Mouse (Mus musculus): ENCODE data around the gene Dgkd. TPM values are rescaled to one million over a fixed set of nuclear protein-coding genes. Genes with fewer than 3 reads are reported as not detected.

The Dgkd gene
- polyA plus RNA-seq, 1 experiment from 2014 or later, result 25.2 TPM

DNA sequence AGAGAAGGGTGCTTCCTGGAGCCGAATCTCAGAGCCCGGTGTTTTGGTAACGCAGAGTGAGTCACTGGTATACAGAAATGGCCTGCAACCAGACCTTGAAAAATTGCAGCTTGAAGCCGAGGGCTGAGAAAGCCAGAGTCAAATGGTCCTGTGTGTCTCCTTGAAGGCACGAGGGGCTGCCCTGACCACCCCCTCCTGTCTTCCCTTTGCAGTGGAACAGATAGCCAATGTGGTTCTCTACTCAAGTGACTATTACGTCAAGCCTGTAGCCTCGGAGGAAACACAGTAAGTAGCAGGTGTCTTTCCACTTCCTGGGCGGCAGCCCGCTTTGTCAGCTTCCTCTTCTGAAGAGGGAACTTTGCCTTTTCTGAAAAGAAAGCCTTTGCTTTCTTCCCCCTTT, 24.9 kb upstream of the Dgkd start:
- no peaks in the 10 kb centered on the region for H3K36me3 ChIP-seq
- no peaks in the 10 kb centered on the region for H3K9me3 ChIP-seq
- no peaks in the 10 kb centered on the region for H3K4me1 ChIP-seq
- 74% methylated on average over 9 of the region's 9 CpGs for WGBS
- no peak overlapping the region for H3K4me2 ChIP-seq
- no peak overlapping the region for H3K4me3 ChIP-seq
- H3K9ac ChIP-seq, result no peak overlapping the region
- H3K27me3 ChIP-seq, result no peaks in the 10 kb centered on the region
- no peak for ATAC-seq (ENCODE audit: insufficient number of reproducible peaks, low FRiP score, low TSS enrichment, low read depth)
- H3K27ac ChIP-seq, result no peak overlapping the region

GRCm38 (mm10) chr1:87828926-87829580, 24.0 kb upstream of the Dgkd start:
- WGBS, result 54% methylated on average over 7 of the region's 7 CpGs
- Histone ChIP-seq H3K9ac (no peak overlapping the region), H3K9me3 (no peaks in the 10 kb centered on the region), H3K27me3 (no peaks in the 10 kb centered on the region), H3K4me2 (no peak overlapping the region), H3K4me1 (no peaks in the 10 kb centered on the region), H3K4me3 (no peak overlapping the region), H3K27ac (no peak overlapping the region), H3K36me3 (no peaks in the 10 kb centered on the region)
- no peak for ATAC-seq (ENCODE audit: insufficient number of reproducible peaks, low FRiP score, low TSS enrichment, low read depth)

- H3K27ac ChIP-seq, result no peak overlapping the region
- ATAC-seq (ENCODE audit: insufficient number of reproducible peaks, low FRiP score, low TSS enrichment, low read depth), result no peak
- WGBS, result 44% methylated on average over 6 of the region's 6 CpGs
Measured at GRCm38 (mm10) chr1:87829621-87830211, 23.4 kb upstream of the Dgkd start.

DNA sequence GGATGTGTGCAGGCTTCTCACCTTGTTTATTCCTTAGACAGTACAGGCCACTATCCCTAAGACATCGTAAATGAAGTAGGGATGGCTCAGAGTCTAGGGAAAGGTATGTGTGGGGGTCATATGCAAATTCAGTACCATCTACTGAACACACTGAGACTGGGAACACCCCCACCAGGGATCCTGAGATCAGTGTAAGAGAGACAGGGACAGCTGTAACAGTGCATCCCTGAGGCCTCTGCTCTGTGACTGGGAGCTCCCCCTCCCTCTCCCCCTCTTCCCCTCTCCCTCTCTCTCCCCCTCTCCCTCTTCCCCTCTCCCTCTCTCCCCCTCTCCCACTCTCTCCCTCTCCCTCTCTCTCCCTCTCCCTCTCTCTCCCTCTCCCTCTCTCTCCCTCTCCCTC, 16.6 kb upstream of the Dgkd start:
- 53% methylated on average over 1 of the region's 1 CpGs for WGBS
- Histone ChIP-seq H3K36me3 (no peaks in the 10 kb centered on the region), H3K4me1 (0 out of 2 replicates have a peak, but pooled peaks cover 4% of the 10 kb centered on the region), H3K4me2 (no peak overlapping the region), H3K4me3 (no peak overlapping the region), H3K9ac (no peak overlapping the region), H3K27me3 (no peaks in the 10 kb centered on the region), H3K9me3 (no peaks in the 10 kb centered on the region), H3K27ac (no peak overlapping the region)
- ATAC-seq (ENCODE audit: insufficient number of reproducible peaks, low FRiP score, low TSS enrichment, low read depth), result no peak

More at GRCm38 (mm10) chr1:87829621-87830211, 23.4 kb upstream of the Dgkd start:
- no peak overlapping the region for H3K9ac ChIP-seq
- no peak overlapping the region for H3K4me2 ChIP-seq
- no peaks in the 10 kb centered on the region for H3K36me3 ChIP-seq
- H3K9me3 ChIP-seq, result no peaks in the 10 kb centered on the region
- H3K4me3 ChIP-seq, result no peak overlapping the region
- no peaks in the 10 kb centered on the region for H3K27me3 ChIP-seq
- H3K4me1 ChIP-seq, result no peaks in the 10 kb centered on the region

DNA sequence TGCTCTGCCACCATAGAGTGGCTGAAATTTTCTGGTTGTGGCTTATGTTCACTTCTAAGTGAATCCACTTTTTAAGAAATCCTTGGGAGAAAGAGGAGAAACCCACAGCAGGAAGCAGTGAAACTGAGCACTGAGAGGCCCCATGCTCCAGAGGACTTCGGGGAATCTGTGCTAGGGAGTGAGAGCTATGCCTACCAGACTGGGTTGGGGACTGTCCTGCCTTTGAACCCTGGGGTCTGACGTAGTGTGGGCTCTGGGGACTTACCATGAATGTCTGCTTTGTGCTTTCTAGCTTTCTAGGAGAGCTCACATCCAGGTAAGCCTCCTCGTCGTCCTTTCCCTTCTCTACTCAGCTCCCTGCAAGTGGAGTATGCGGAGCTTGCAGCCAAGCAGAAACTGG, 16.1 kb upstream of the Dgkd start:
- WGBS, result 39% methylated on average over 5 of the region's 5 CpGs
- H3K27ac ChIP-seq, result no peak overlapping the region
- no peak overlapping the region for H3K4me2 ChIP-seq

DNA sequence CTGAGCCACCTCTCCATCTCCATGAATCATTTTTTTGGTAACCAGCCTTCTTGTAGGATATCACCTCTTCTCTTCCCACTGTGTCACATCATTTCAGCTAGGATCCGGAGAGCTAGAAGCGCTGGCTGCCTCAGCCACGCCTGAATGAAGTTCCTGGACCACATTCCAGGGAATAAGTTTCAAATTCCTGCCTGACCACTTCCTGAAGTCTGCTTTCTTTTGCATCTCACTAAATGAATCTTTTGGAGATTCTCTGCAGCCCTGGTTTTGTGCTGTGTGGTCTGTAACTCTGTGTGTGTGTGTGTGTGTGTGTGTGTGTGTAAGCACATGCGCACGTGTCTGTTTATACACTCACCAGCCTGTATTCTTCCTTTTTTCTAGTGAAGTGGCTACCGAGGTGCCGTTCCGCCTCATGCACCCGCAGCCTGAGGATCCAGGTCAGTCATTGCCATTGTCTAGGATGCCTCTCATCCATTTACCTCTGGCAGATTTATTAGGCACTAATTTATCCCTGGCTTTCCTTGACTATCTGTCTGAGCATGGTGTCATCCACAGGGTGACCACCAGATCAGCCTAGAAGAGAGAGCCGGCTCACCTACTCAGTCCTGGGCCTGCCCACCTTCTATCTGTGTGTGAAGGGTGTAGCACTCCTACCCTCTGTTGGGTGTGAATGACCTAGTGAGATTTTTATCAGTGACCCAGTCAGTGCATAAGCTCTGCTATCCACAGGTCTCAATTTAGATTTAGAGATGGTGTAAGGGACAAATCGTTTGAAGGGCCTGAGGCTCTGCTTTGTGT, 12.5 kb upstream of the Dgkd start:
- ATAC-seq (ENCODE audit: insufficient number of reproducible peaks, low FRiP score, low TSS enrichment, low read depth), result no peak
- Histone ChIP-seq H3K4me2 (no peak overlapping the region), H3K9me3 (no peaks in the 10 kb centered on the region), H3K9ac (no peak overlapping the region), H3K4me3 (no peak overlapping the region), H3K27ac (no peak overlapping the region), H3K36me3 (no peaks in the 10 kb centered on the region), H3K4me1 (0 out of 2 replicates have a peak, but pooled peaks cover 4% of the 10 kb centered on the region), H3K27me3 (no peaks in the 10 kb centered on the region)
- 55% methylated on average over 11 of the region's 11 CpGs for WGBS

More for the DNA sequence above, 16.1 kb upstream of the Dgkd start:
- H3K4me3 ChIP-seq, result no peak overlapping the region
- 0 out of 2 replicates have a peak, but pooled peaks cover 4% of the 10 kb centered on the region for H3K4me1 ChIP-seq
- H3K36me3 ChIP-seq, result no peaks in the 10 kb centered on the region
- H3K9ac ChIP-seq, result no peak overlapping the region
- no peaks in the 10 kb centered on the region for H3K27me3 ChIP-seq
- ATAC-seq (ENCODE audit: insufficient number of reproducible peaks, low FRiP score, low TSS enrichment, low read depth), result 0 out of 2 replicates have a peak, but pooled peaks have one; percentile 58
- no peaks in the 10 kb centered on the region for H3K9me3 ChIP-seq

- Histone ChIP-seq H3K9me3 (no peaks in the 10 kb centered on the region), H3K4me3 (no peak overlapping the region), H3K4me2 (no peak overlapping the region), H3K9ac (no peak overlapping the region), H3K27me3 (no peaks in the 10 kb centered on the region), H3K27ac (peak overlapping the region; percentile 73), H3K4me1 (peaks cover 11% of the 10 kb centered on the region), H3K36me3 (no peaks in the 10 kb centered on the region)
- WGBS, result 10% methylated on average over 2 of the region's 2 CpGs
- peak; percentile 52; the same call in 1 of the 2 replicates for ATAC-seq (ENCODE audit: insufficient number of reproducible peaks, low FRiP score, low TSS enrichment, low read depth)
Measured at GRCm38 (mm10) chr1:87846801-87847474, 6.1 kb upstream of the Dgkd start.

DNA sequence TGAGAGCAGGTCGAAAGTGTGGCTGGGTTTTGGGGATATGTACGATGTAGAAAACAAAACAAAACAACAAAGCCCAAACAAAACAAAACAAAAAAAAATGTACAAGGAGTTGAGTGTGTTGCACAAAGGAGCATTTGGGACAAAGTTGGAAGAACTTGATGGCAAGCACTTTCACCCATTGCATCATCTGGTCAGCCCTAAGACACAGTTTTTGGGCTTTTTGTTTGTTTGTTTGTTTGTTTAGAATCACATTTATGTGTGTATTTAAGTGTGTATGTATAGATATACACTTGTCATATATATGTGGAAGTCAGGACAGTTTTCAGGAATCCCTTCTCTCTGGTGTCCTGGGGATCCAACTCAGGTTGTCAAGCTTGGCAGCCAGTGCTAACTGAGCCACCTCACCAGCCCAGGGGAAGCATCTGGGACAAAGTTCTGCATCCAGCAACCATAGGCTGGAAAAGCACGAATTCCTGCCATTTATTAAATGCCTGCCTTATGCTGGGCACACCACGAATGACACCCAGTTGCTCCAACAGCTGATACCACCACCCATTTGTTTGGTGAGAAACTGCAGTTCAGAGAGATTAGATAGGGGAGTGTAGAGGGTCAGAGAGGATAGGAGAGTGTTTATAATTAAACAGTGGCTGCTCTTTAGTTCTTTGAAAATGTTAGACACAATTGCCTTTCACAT, 5.5 kb upstream of the Dgkd start:
- no peak for ATAC-seq (ENCODE audit: insufficient number of reproducible peaks, low FRiP score, low TSS enrichment, low read depth)
- H3K27me3 ChIP-seq, result no peaks in the 10 kb centered on the region
- no peaks in the 10 kb centered on the region for H3K36me3 ChIP-seq
- 19% methylated on average over 4 of the region's 4 CpGs for WGBS
- H3K4me1 ChIP-seq, result peaks cover 11% of the 10 kb centered on the region
- no peak overlapping the region for H3K4me2 ChIP-seq
- peak overlapping the region; percentile 73; the same call in 1 of the 2 replicates for H3K27ac ChIP-seq
- no peak overlapping the region for H3K4me3 ChIP-seq
- H3K9ac ChIP-seq, result no peak overlapping the region
- no peaks in the 10 kb centered on the region for H3K9me3 ChIP-seq

DNA sequence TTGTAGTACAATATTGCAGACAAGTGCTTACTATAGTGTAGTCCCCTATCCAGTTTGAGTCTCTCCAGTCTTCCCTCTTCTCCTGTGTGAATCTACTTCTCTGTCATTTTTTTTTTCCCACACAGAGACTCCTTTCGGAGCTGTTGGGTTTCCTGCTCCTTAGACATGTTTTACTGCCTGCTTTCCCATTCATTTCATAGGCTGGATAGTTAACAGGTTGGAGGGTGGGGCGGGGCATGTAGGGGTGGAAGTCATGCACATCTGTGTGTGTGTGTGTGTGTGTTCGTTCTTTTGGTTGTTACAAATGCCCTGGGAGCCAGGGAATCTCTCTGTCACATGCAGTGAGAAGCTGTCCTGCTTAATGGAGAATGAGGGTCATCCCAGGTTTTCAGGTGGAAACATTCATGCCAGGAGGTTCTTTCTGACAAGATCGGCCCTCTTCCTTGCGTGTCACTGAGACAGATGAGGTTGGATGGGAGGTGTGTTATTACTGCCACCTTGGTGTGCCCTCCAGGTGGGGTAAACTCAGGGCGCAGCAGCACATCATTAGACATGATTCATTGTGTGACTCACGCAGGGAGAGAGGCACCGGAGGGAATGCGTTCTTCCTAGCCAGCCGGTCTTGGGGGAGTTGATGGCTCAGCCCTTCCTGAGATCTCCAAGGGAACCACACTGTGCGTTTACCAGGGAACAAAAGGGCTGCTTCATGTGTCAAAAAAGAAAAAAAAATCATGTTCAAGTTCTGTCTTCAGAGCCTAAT, 4.7 kb upstream of the Dgkd start:
- 32% methylated on average over 11 of the region's 11 CpGs for WGBS
- Histone ChIP-seq H3K4me2 (no peak overlapping the region), H3K9ac (no peak overlapping the region), H3K27ac (no peak overlapping the region), H3K9me3 (no peaks in the 10 kb centered on the region), H3K36me3 (no peaks in the 10 kb centered on the region), H3K4me3 (no peak overlapping the region), H3K4me1 (peaks cover 11% of the 10 kb centered on the region), H3K27me3 (no peaks in the 10 kb centered on the region)
- ATAC-seq (ENCODE audit: insufficient number of reproducible peaks, low FRiP score, low TSS enrichment, low read depth), result no peak

- ATAC-seq (ENCODE audit: insufficient number of reproducible peaks, low FRiP score, low TSS enrichment, low read depth), result no peak
- Histone ChIP-seq H3K9me3 (no peaks in the 10 kb centered on the region), H3K36me3 (no peaks in the 10 kb centered on the region), H3K27ac (no peak overlapping the region), H3K27me3 (no peaks in the 10 kb centered on the region), H3K4me1 (peaks cover 16% of the 10 kb centered on the region), H3K4me3 (no peak overlapping the region), H3K9ac (no peak overlapping the region), H3K4me2 (no peak overlapping the region)
- WGBS, result 61% methylated on average over 5 of the region's 5 CpGs
Measured at GRCm38 (mm10) chr1:87849278-87849677, 3.8 kb upstream of the Dgkd start.

DNA sequence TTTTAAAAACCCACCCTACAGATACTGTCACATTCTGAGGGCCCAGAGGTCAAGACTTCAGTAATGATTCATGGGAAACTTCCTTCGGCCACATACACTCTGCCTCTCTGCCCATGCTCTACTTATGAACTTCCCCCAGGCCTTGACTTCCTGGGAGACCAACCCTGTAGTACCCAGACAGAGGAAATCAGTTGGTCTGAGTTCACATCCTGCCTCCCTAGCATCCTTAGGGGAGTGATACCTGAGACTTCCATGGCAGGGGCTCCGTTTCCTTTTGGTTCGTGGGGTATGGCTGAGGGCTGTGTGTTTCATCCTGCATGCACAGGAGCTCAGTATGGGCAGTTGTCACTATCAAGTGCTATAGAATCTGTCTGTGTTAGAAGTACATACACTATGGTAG, 1.7 kb upstream of the Dgkd start:
- WGBS, result 84% methylated on average over 3 of the region's 3 CpGs
- H3K27me3 ChIP-seq, result no peaks in the 10 kb centered on the region

More for the DNA sequence above, 1.7 kb upstream of the Dgkd start:
- ATAC-seq (ENCODE audit: insufficient number of reproducible peaks, low FRiP score, low TSS enrichment, low read depth), result no peak
- no peaks in the 10 kb centered on the region for H3K36me3 ChIP-seq
- H3K4me2 ChIP-seq, result no peak overlapping the region
- no peak overlapping the region for H3K27ac ChIP-seq
- H3K4me3 ChIP-seq, result no peak overlapping the region
- no peak overlapping the region for H3K9ac ChIP-seq
- H3K4me1 ChIP-seq, result peaks cover 30% of the 10 kb centered on the region
- no peaks in the 10 kb centered on the region for H3K9me3 ChIP-seq
